Mouse (Mus musculus) C2C12 (cell line): ENCODE data around the gene Dnajc5. TPM values are rescaled to one million over a fixed set of nuclear protein-coding genes. Genes with fewer than 3 reads are reported as not detected.
"Not testable (repeated sequence)": the region's sequence is repeated elsewhere in the genome, so short reads cannot be mapped to it uniquely, and the experiment has no call there.

Experiments used
- H3K27me3 ChIP-seq: one replicate; pipeline ENCODE4 v1.6.1; 2011; ENCODE audit not compliant: control insufficient read depth, insufficient read depth, insufficient read length
- H3K36me3 ChIP-seq: one replicate; pipeline ENCODE4 v1.6.1; 2011; ENCODE audit not compliant: control insufficient read depth, insufficient read depth
- H3K4me3 ChIP-seq: one replicate; pipeline ENCODE4 v1.5.1; 2011; ENCODE audit warnings: mild to moderate bottlenecking, control low read depth; ENCODE audit not compliant: poor library complexity, insufficient read depth, severe bottlenecking
- H3K79me2 ChIP-seq: one replicate; pipeline ENCODE4 v1.6.1; 2011; ENCODE audit not compliant: control insufficient read depth, insufficient read depth
- H3K79me3 ChIP-seq: one replicate; pipeline ENCODE4 v1.6.1; 2011; ENCODE audit warnings: low read depth, control low read depth
- H3ac ChIP-seq: one replicate; pipeline ENCODE3; 2011; ENCODE audit warnings: low read depth; ENCODE audit not compliant: control insufficient read depth, insufficient read length
- CEBPB ChIP-seq: IDR thresholded peaks from one replicate; pipeline ENCODE4 v1.6.1; 2011; ENCODE audit warnings: low read depth, mild to moderate bottlenecking, control low read depth, moderate library complexity
- CTCF ChIP-seq: IDR thresholded peaks from one replicate; pipeline ENCODE4 v1.5.1; 2011; ENCODE audit not compliant: control insufficient read depth, insufficient read depth, insufficient read length
- FOSL1 ChIP-seq: IDR thresholded peaks from one replicate; pipeline ENCODE4 v1.8.0; 2011; ENCODE audit warnings: mild to moderate bottlenecking, low read length; ENCODE audit not compliant: poor library complexity, insufficient read depth, severe bottlenecking
- MAX ChIP-seq: IDR thresholded peaks from one replicate; pipeline ENCODE4 v1.6.1; 2011; ENCODE audit warnings: mild to moderate bottlenecking, control low read depth
- MYOD1 ChIP-seq: IDR thresholded peaks from one replicate; pipeline ENCODE4 v1.6.1; 2011; ENCODE audit warnings: low read depth; ENCODE audit not compliant: control insufficient read depth, insufficient read length
- MYOG ChIP-seq: IDR thresholded peaks from one replicate; pipeline ENCODE4 v1.6.1; 2011; ENCODE audit not compliant: control insufficient read depth, insufficient read length; ENCODE audit errors: extremely low read depth
- USF1 ChIP-seq: IDR thresholded peaks from one replicate; pipeline ENCODE4 v1.6.1; 2011; ENCODE audit warnings: low read depth, mild to moderate bottlenecking, control low read depth, moderate library complexity
- polyA plus RNA-seq: library from polyadenylated mRNA; unstranded; fragments of >200 nt; fragmentation: generic; extraction: Trizol; gene quantifications from one replicate; pipeline ENCODE4 v1.2.1, GENCODE M21; 2012; ENCODE audit warnings: missing spikeins

Dnajc5 gene
- polyA plus RNA-seq, 1 experiment: 34.3 TPM

DNA sequence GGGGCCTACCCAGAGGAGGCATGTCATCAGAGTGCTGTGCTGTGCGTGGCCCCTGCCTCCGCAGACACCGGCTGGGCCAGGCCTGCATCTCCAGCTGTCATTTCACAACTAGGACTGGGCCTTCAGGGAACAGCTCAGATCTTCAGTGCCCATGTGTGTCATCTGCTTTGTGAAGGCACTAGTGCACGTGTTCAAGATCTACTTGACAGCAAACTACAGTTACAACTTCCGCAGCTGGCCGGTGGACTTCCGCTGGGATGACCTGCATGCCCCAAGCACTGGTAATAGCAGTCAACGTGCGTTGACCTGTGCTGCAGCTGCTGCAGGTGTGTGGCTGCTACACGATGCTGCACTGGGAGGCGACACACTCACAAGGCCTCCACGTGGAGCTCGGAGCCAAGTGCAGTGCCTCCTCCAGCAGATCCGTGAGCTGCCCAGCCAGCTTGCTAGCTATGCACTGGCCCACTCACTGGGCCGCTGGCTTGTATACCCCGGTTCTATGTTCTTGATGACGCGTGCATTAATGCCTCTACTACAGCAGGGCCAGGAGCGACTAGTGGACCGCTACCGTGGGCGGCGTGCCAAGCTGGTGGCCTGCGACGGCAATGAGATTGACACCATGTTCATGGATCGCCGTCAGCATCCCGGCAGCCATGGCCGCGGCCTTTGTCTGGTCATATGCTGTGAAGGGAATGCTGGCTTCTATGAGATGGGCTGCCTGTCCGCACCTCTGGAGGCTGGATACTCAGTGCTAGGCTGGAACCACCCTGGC is 26.9 kb upstream of the Dnajc5 start, which contains the start of gene Abhd16b:
Gene Abhd16b, plus strand, starts transcription at position 51 of the 772 bp plus-strand sequence.
- Histone ChIP-seq H3K27me3 (peaks cover 4% of the 10 kb centered on the region), H3ac (no peak within 1 kb of the TSS), H3K4me3 (no peak within 1 kb of the TSS), H3K79me2 (peaks cover 13% of the 10 kb centered on the region), H3K79me3 (peaks cover 7% of the 10 kb centered on the region), H3K36me3 (no peaks in the 10 kb centered on the region)
- no peak for TF ChIP-seq MAX
- no peak for TF ChIP-seq USF1
- no peak for TF ChIP-seq CEBPB
- no peak for TF ChIP-seq CTCF
- no peak for TF ChIP-seq MYOG
- no peak for TF ChIP-seq MYOD1
- no peak for TF ChIP-seq FOSL1

DNA sequence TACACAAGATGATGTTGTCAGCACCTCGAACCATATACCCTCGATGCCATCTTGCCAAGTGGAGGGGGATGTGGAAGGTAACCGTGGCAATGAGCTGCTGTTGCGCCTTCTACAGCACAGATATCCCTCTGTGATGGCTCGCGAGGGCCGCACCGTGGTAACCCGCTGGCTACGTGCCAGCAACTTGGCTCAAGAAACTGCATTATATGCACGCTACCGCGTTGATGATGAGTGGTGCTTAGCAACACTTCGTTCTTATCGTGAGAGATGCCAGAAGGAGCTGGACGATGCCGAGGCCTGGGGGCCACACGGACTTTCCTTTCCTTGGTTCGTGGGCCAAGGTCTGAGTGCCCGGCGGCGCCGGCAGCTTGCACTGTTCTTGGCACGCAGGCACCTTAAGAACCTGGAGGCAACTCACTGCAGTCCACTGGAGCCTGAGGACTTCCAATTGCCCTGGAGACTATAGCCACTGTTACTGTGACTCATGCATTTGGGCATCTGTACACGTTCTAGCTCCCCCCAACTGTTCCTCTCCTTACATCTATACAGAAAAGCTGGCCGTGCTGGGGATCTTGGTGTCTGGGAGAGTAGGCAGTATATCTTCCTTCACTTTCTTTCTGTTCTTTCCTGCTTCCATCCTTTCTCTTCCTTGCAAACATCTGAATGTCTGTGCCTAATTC is 25.9 kb upstream of the Dnajc5 start:
- Histone ChIP-seq H3K79me2 (peaks cover 24% of the 10 kb centered on the region), H3K79me3 (peaks cover 18% of the 10 kb centered on the region), H3K4me3 (no peak overlapping the region), H3K36me3 (peaks cover 3% of the 10 kb centered on the region), H3ac (no peak overlapping the region), H3K27me3 (peaks cover 4% of the 10 kb centered on the region)
- TF ChIP-seq CEBPB: no peak
- no peak for TF ChIP-seq USF1
- no peak for TF ChIP-seq MAX
- TF ChIP-seq MYOD1: no peak
- TF ChIP-seq FOSL1: no peak
- TF ChIP-seq CTCF: no peak
- TF ChIP-seq MYOG: no peak

DNA sequence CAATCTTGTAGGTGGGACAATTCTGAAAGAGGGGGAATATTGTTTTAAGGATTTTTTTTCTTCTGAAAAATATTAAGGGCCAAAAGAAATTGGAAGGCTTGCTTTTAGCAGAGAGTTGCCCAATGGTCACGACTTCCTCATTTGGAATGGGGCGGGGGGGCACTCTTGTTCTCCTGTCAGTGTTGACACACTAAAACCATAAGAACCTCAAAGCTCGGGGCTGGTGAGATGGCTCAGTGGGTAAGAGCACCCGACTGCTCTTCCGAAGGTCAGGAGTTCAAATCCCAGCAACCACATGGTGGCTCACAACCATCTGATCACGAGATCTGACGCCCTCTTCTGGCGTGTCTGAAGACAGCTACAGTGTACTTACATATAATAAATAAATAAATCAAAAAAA is 24.4 kb upstream of the Dnajc5 start:
- H3K4me3 ChIP-seq: peak overlapping the region; percentile 89
- H3K36me3 ChIP-seq: peaks cover 18% of the 10 kb centered on the region
- H3K79me2 ChIP-seq: peaks cover 38% of the 10 kb centered on the region
- H3K79me3 ChIP-seq: peaks cover 30% of the 10 kb centered on the region
- not testable (repeated sequence) for H3K27me3 ChIP-seq, H3ac ChIP-seq

- TF ChIP-seq FOSL1: no peak
- no peak for TF ChIP-seq USF1
- TF ChIP-seq MAX: no peak
- TF ChIP-seq MYOD1: no peak
- peak; percentile 46 for TF ChIP-seq CTCF
- TF ChIP-seq CEBPB: no peak
- Histone ChIP-seq H3K79me2 (peaks cover 43% of the 10 kb centered on the region), H3K79me3 (peaks cover 34% of the 10 kb centered on the region), H3K4me3 (peak overlapping the region; percentile 89), H3K36me3 (peaks cover 22% of the 10 kb centered on the region), H3K27me3 (peaks cover 4% of the 10 kb centered on the region), H3ac (peak overlapping the region; percentile 27)
Measured at GRCm38 (mm10) chr2:181496281-181496680, 24.0 kb upstream of the Dnajc5 start.

- TF ChIP-seq MAX (no peak), CEBPB (peak; percentile 73), MYOD1 (no peak), USF1 (no peak)
- peaks cover 49% of the 10 kb centered on the region for H3K79me2 ChIP-seq
- H3K36me3 ChIP-seq: peaks cover 29% of the 10 kb centered on the region
- H3ac ChIP-seq: peak within 1 kb of the TSS; percentile 82
- H3K27me3 ChIP-seq: no peaks in the 10 kb centered on the region
- peaks cover 37% of the 10 kb centered on the region for H3K79me3 ChIP-seq
- H3K4me3 ChIP-seq: peak within 1 kb of the TSS; percentile 89
Measured at GRCm38 (mm10) chr2:181496831-181497547, 23.3 kb upstream of the Dnajc5 start, which contains the start of gene Tpd52l2. Tpd52l2 (plus strand) TSS chr2:181497142.

GRCm38 (mm10) chr2:181497548-181497875 is 22.8 kb upstream of the Dnajc5 start:
- H3K4me3 ChIP-seq: peak overlapping the region; percentile 89
- H3K36me3 ChIP-seq: peaks cover 34% of the 10 kb centered on the region
- TF ChIP-seq USF1 (no peak), MAX (peak; percentile 40), FOSL1 (no peak)
- peak overlapping the region; percentile 82 for H3ac ChIP-seq
- H3K27me3 ChIP-seq: no peaks in the 10 kb centered on the region
- H3K79me2 ChIP-seq: peaks cover 54% of the 10 kb centered on the region
- H3K79me3 ChIP-seq: peaks cover 37% of the 10 kb centered on the region
